ENCODE assay signal across 18 mouse cellular contexts in the genomic region with DNA sequence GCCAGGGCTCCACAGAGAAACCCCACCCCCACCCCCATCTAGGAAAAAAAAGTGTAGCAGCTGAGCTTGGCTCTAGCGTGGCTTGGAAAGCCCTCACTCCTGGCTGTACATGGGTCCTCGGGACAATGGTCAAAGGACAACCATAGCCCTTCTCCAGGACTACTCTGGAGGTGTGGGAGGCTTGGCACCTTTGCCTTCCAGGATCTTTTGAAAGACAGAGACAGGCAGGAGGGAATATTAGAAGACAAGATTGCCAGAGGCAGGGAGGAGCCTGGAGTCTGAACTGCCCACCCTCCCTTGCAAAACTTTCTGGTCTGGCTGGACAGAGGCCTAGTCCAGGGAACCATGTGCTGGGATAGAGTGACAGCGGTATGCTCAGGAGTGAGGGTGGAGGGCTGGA. TPM values are rescaled to one million over a fixed set of nuclear protein-coding genes. Genes with fewer than 3 reads are reported as not detected.
DNase-seq lines count a peak whose midpoint lies in the region; ATAC-seq lines count a peak whose summit lies in the region.
"Had no signal": no experiment of that assay in that cellular context is flagged by ENCODE, and none has a peak within 500 bp of the region (broad histone marks: within the 10 kb centered on the region; RNA-seq: fewer than 3 reads in every experiment).

No protein-coding gene starts in this region.

- ATAC-seq in liver, embryonic 13.5 days (ENCODE audit: low read depth): no peak
- ATAC-seq: forebrain, embryonic 14.5 days; inflammation-experienced regulatory T-cells, adult 6 months had no signal

- no peaks in the 10 kb centered on the region for H3K9me3 ChIP-seq in liver, embryonic 13.5 days (replicated peaks)
- H3K9me3 ChIP-seq: lung, embryonic 15.5 days; midbrain, embryonic 12.5 days had no signal

- 0 out of 2 replicates have a peak overlapping the region, but pooled peaks have one; percentile 15 for H3K9ac ChIP-seq in liver, embryonic 13.5 days
- H3K9ac ChIP-seq: lung, embryonic 15.5 days; midbrain, embryonic 12.5 days had no signal

- H3K36me3 ChIP-seq in liver, embryonic 13.5 days: peaks cover 16% of the 10 kb centered on the region
- H3K36me3 ChIP-seq: lung, embryonic 15.5 days; midbrain, embryonic 12.5 days had no signal

- H3K4me1 ChIP-seq in liver, embryonic 13.5 days (replicated peaks): peaks cover 86% of the 10 kb centered on the region

- WGBS in liver, embryonic 13.5 days (ENCODE audit: insufficient replicate concordance): 74% methylated on average over 3 of the region's 3 CpGs

- H3K27ac ChIP-seq in liver, embryonic 13.5 days: no peak overlapping the region; the same call in 1 of the 2 replicates
- H3K27ac ChIP-seq: left cerebral cortex, adult 2 months; midbrain, embryonic 12.5 days; stomach, postnatal 0 days had no signal

- H3K4me2 ChIP-seq in liver, embryonic 13.5 days: no peak overlapping the region
- H3K4me2 ChIP-seq: lung, embryonic 15.5 days; midbrain, embryonic 12.5 days had no signal

- H3K4me3 ChIP-seq in liver, embryonic 13.5 days (replicated peaks): no peak overlapping the region
- H3K4me3 ChIP-seq: left cerebral cortex, adult 2 months; lung, embryonic 15.5 days; midbrain, embryonic 12.5 days had no signal

- H3K27me3 ChIP-seq in liver, embryonic 13.5 days: no peaks in the 10 kb centered on the region
- H3K27me3 ChIP-seq: CH12.LX; lung, embryonic 15.5 days; midbrain, embryonic 12.5 days had no signal

- DNase-seq in adrenal gland, adult 2 months: peak; percentile 48
- no peak for DNase-seq in adrenal gland, adult 8-10 months
- peak; percentile 34 for DNase-seq in kidney, adult 18-20 months
- no peak for DNase-seq in kidney, postnatal 4 days
- DNase-seq in kidney, adult 8-10 months: peak; percentile 58 to 75
- DNase-seq in liver, embryonic 13.5 days: no peak
- no peak for DNase-seq in lung, adult 18-20 months
- DNase-seq in cerebellum, postnatal 4 days (ENCODE audit: low spot score in 2 of 2): no peak
- DNase-seq: cerebellum, adult 9-10 months; right cerebral cortex, postnatal 14 days; thymus, postnatal 14 days had no signal

RNA-seq across cellular contexts. Expression of a gene that starts 10.7 kb away (rescaled TPM):
- 10 to 100 TPM; 38.5 to 59.3 TPM for total RNA-seq in adrenal gland, adult 2 months (2021)
- 102 and 120 TPM in 2 replicates for polyA plus RNA-seq in adrenal gland, adult 2 months (2012; rRNA removed)
- 10 to 100 TPM; 27.4 to 54.8 (median 45.1) TPM for total RNA-seq in adrenal gland, adult 8-10 months (2022)
- polyA plus RNA-seq in liver, embryonic 13.5 days (2015; fragmentation: Nextera tagmentation; extraction: Ambion mirVana): 9.2 and 9.9 TPM in 2 replicates

RNA-seq across cellular contexts. Expression of a gene that starts 20.9 kb away (rescaled TPM):
- total RNA-seq in adrenal gland, adult 2 months (2021): 100 to 1,000 TPM; 153 to 156 TPM
- polyA plus RNA-seq in adrenal gland, adult 2 months (2012; rRNA removed): 151 and 159 TPM in 2 replicates
- 100 to 1,000 TPM; 127 to 146 (median 143) TPM for total RNA-seq in adrenal gland, adult 8-10 months (2022)
- polyA plus RNA-seq in liver, embryonic 13.5 days (2015; fragmentation: Nextera tagmentation; extraction: Ambion mirVana): 16.2 and 18.3 TPM in 2 replicates

RNA-seq across cellular contexts. Expression of a gene that starts 43.7 kb away (rescaled TPM):
- 100 to 1,000 TPM; 654 to 778 TPM for total RNA-seq in adrenal gland, adult 2 months (2021)
- 5,895 and 6,727 TPM in 2 replicates for polyA plus RNA-seq in adrenal gland, adult 2 months (2012; rRNA removed)
- 100 to 1,000 TPM; 380 to 452 (median 425) TPM for total RNA-seq in adrenal gland, adult 8-10 months (2022)
- polyA plus RNA-seq in liver, embryonic 13.5 days (2015; fragmentation: Nextera tagmentation; extraction: Ambion mirVana): 358 and 362 TPM in 2 replicates

RNA-seq across cellular contexts. Expression of a gene that starts 46.0 kb away (rescaled TPM):
- 100 to 1,000 TPM in 1 of 2 experiments, 10 to 100 TPM in 1; 74.5 to 118 TPM for total RNA-seq in adrenal gland, adult 2 months (2021)
- polyA plus RNA-seq in adrenal gland, adult 2 months (2012; rRNA removed): 84.3 and 84.6 TPM in 2 replicates
- total RNA-seq in adrenal gland, adult 8-10 months (2022): 10 to 100 TPM; 58.4 to 92.4 (median 81.9) TPM
- 0.54 and 0.69 TPM in 2 replicates for polyA plus RNA-seq in liver, embryonic 13.5 days (2015; fragmentation: Nextera tagmentation; extraction: Ambion mirVana)

RNA-seq across cellular contexts. Expression of a gene that starts 47.7 kb away (rescaled TPM):
- total RNA-seq in adrenal gland, adult 2 months (2021): 1,000 to 10,000 TPM; 1,287 to 1,377 TPM
- polyA plus RNA-seq in adrenal gland, adult 2 months (2012; rRNA removed): 1,827 and 2,443 TPM in 2 replicates
- total RNA-seq in adrenal gland, adult 8-10 months (2022): 100 to 1,000 TPM; 697 to 776 (median 769) TPM
- polyA plus RNA-seq in liver, embryonic 13.5 days (2015; fragmentation: Nextera tagmentation; extraction: Ambion mirVana): 677 TPM in 2 replicates

Comparison
In these comparisons a context has a peak if more than half of its experiments do, and no peak if none do; other contexts are left out.
1. DNase-seq: peak in adrenal gland, adult 2 months (single experiment), kidney, adult 18-20 months (single experiment) and kidney, adult 8-10 months (2 of 2); none in adrenal gland, adult 8-10 months (single experiment), kidney, postnatal 4 days (0 of 2), liver, embryonic 13.5 days (single experiment), lung, adult 18-20 months (0 of 2) and cerebellum, postnatal 4 days (0 of 2).